Mouse (Mus musculus): ENCODE data around the gene Rpl29.

DNA sequence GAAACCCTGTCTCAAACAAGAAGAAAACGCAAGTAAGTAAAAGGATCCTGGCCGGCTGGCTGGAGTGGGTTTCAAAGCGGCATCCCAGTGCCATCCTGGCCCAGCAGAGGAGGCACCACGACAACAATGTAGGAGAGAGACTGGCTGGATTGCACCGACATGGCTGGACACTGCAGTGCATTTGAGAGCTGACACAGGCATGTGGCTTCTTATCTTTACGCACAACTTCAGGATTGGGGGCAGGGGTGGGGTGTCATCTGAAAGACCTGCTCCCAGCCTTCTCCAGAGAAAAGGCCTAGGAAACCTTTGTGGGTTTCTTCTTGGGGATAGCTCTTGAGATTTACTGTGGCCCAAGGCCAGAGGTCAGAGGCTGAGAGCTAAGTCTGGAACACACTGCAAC, 17.5 kb upstream of the Rpl29 start:
- TF ChIP-seq CTCF (IDR thresholded peaks at IDR 0.05; ENCODE audit: low read depth, low read length) = no peak
- TF ChIP-seq POLR2A (IDR thresholded peaks at IDR 0.05; ENCODE audit: insufficient read depth, low read length) = no peak
- no peak for TF ChIP-seq EP300 (IDR thresholded peaks at IDR 0.05; ENCODE audit: insufficient read depth, low read depth, low read length)
